ENCODE assay signal across 8 mouse cellular contexts in genomic region chr6:124512355-124512836, GRCm38 (mm10). TPM values are rescaled to one million over a fixed set of nuclear protein-coding genes. Genes with fewer than 3 reads are reported as not detected.
DNase-seq lines count a peak whose midpoint lies in the region; ATAC-seq and TF ChIP-seq lines count a peak whose summit lies in the region.

TSS of gene C1ra (plus strand) at chr6:124512405.

- no peak for TF ChIP-seq EP300 in ES-Bruce4 (IDR thresholded peaks at IDR 0.05; ENCODE audit: insufficient read depth, low read depth, low read length)

- no peak within 1 kb of the TSS for H3K9ac ChIP-seq in ES-Bruce4 (ENCODE audit: low read depth, poor library complexity, severe bottlenecking)
- no peak within 1 kb of the TSS for H3K9ac ChIP-seq in forebrain, embryonic 14.5 days (ENCODE audit: low read length)

- no peak for ATAC-seq in forebrain, embryonic 14.5 days
- peak; percentile 49; the same call in 1 of the 2 replicates for ATAC-seq in neutrophil, adult 5-6 weeks (ENCODE audit: extremely low read depth, insufficient number of reproducible peaks, low FRiP score, poor library complexity, severe bottlenecking)

- peak; percentile 68 for DNase-seq in brain, adult 2 months (ENCODE audit: low read depth, low spot score)
- DNase-seq in forebrain, embryonic 14.5 days (ENCODE audit: low spot score), result peak; percentile 56
- DNase-seq in heart, postnatal 25 days (ENCODE audit: low spot score), result peak; percentile 26
- DNase-seq in large intestine, adult 2 months (ENCODE audit: low read depth, low spot score), result peak; percentile 28
- DNase-seq in lung, adult 2 months, result peak; percentile 64
- DNase-seq in thymus, postnatal 4 days, result peak; percentile 63

- whole genome bisulfite sequencing in forebrain, embryonic 14.5 days, result 5% methylated on average over 6 of the region's 6 CpGs
- 4% methylated on average over 6 of the region's 6 CpGs for WGBS in large intestine, adult 2 months
- WGBS in lung, adult 2 months, result 3% methylated on average over 6 of the region's 6 CpGs

- H3K9me3 ChIP-seq in ES-Bruce4 (replicated peaks; ENCODE audit: control insufficient read depth, insufficient read depth, low read length, poor library complexity, severe bottlenecking), result no peaks in the 10 kb centered on the region
- no peaks in the 10 kb centered on the region for H3K9me3 ChIP-seq in forebrain, embryonic 14.5 days (replicated peaks; ENCODE audit: control insufficient read depth, low read length)

- intact Hi-C loops in heart, postnatal 25 days (cut with DNase I), result loop anchor here (2.0 kb wide), 1 partner anchor 246 kb away; no protein-coding TSS in a partner anchor

- no peaks in the 10 kb centered on the region for H3K4me1 ChIP-seq in ES-Bruce4 (ENCODE audit: control insufficient read depth, insufficient read depth, low read length)
- H3K4me1 ChIP-seq in forebrain, embryonic 14.5 days (ENCODE audit: control insufficient read depth, insufficient read depth, low read length), result no peaks in the 10 kb centered on the region
- H3K4me1 ChIP-seq in lung, adult 2 months (ENCODE audit: control insufficient read depth, insufficient read depth, low read length), result no peaks in the 10 kb centered on the region; the same call in 1 of the 2 replicates

- no peaks in the 10 kb centered on the region for H3K36me3 ChIP-seq in ES-Bruce4 (ENCODE audit: control insufficient read depth, insufficient read depth, low read length, poor library complexity, severe bottlenecking)
- H3K36me3 ChIP-seq in forebrain, embryonic 14.5 days (ENCODE audit: control insufficient read depth, insufficient read depth, low read length), result no peaks in the 10 kb centered on the region

- 0 out of 2 replicates have a peak within 1 kb of the TSS, but pooled peaks have one; percentile 20 for H3K4me2 ChIP-seq in forebrain, embryonic 14.5 days (ENCODE audit: low read length)

- TF ChIP-seq CTCF in ES-Bruce4 (IDR thresholded peaks at IDR 0.05; ENCODE audit: low read depth, low read length), result peak; percentile 38
- peak; percentile 65 for TF ChIP-seq CTCF in lung, adult 2 months (IDR thresholded peaks at IDR 0.05; ENCODE audit: insufficient read depth, low read length)

- H3K27ac ChIP-seq in ES-Bruce4 (ENCODE audit: insufficient read depth, low read length), result no peak within 1 kb of the TSS
- H3K27ac ChIP-seq in forebrain, embryonic 14.5 days (ENCODE audit: low read depth, low read length), result no peak within 1 kb of the TSS

- no peaks in the 10 kb centered on the region for H3K27me3 ChIP-seq in ES-Bruce4 (ENCODE audit: control insufficient read depth, insufficient read depth, low read length, poor library complexity, severe bottlenecking)
- no peaks in the 10 kb centered on the region for H3K27me3 ChIP-seq in forebrain, embryonic 14.5 days (replicated peaks; ENCODE audit: control insufficient read depth, insufficient read depth, low read length)

- TF ChIP-seq POLR2A in ES-Bruce4 (IDR thresholded peaks at IDR 0.05; ENCODE audit: insufficient read depth, low read length), result no peak
- TF ChIP-seq POLR2A in lung, adult 2 months (IDR thresholded peaks at IDR 0.05; ENCODE audit: borderline replicate concordance, extremely low read depth, low read depth, low read length), result no peak

- no peak within 1 kb of the TSS for H3K4me3 ChIP-seq in ES-Bruce4 (ENCODE audit: low read depth, low read length)
- no peak within 1 kb of the TSS for H3K4me3 ChIP-seq in forebrain, embryonic 14.5 days (ENCODE audit: low read depth, low read length)
- peak within 1 kb of the TSS; percentile 77 for H3K4me3 ChIP-seq in lung, adult 2 months (replicated peaks; ENCODE audit: extremely low read depth, low read depth, low read length)

RNA-seq across cellular contexts. Expression of gene C1ra, which starts in this region (rescaled TPM):
- 0.27 TPM in 1 of 2 replicates, not detected in the other for polyA plus RNA-seq in ES-Bruce4 (2011; ENCODE audit: insufficient read depth, insufficient read length, low read depth, missing spikeins)
- polyA plus RNA-seq in forebrain, embryonic 14.5 days (2014; fragmentation: Nextera tagmentation; extraction: Ambion mirVana), result 0.19 and 0.24 TPM in 2 replicates
- total RNA-seq in heart, postnatal 25 days (2021), result 10 to 100 TPM; 10.7 to 11.6 TPM
- polyA plus RNA-seq in large intestine, adult 2 months (2012; rRNA removed), result 19.0 and 24.3 TPM in 2 replicates
- 47.2 and 58.0 TPM in 2 replicates for polyA plus RNA-seq in lung, adult 2 months (2012; rRNA removed)
- 0.49 and 0.58 TPM in 2 replicates for total RNA-seq in neutrophil, adult 5-6 weeks (2017)

Comparison
In these comparisons a context has a peak if more than half of its experiments do, and no peak if none do; other contexts are left out.
1. RNA of gene C1ra (polyA plus RNA-seq): 47.2 to 58.0 TPM in lung, adult 2 months and 19.0 to 24.3 TPM in large intestine, adult 2 months; 0.27 TPM in ES-Bruce4 and 0.19 to 0.24 TPM in forebrain, embryonic 14.5 days; every median in the first group is over 10 times any median in the second.
2. Peak in DNase-seq and H3K4me2 ChIP-seq in forebrain, embryonic 14.5 days; RNA of the gene not detected or under 1 TPM.
3. Peak in ATAC-seq in neutrophil, adult 5-6 weeks; RNA of the gene not detected or under 1 TPM.
4. Peak in every context shown above with its lines, with median percentiles within 50 percentile points of each other: DNase-seq.